Mouse (Mus musculus) heart, adult 2 months (tissue): Measurements from ENCODE around the gene Sorl1. TPM values are rescaled to one million over a fixed set of nuclear protein-coding genes. Genes with fewer than 3 reads are reported as not detected.

Source experiments
- DNase-seq, 2 experiments: peaks; one replicate each; pipeline ENCODE4 v3.0.0; 2021
- H3K27ac ChIP-seq: fragments of 200-600 bp; 2 replicates; pipeline ENCODE4 v1.8.1; 2022
- H3K27me3 ChIP-seq: fragments of 200-500 bp; 2 replicates; pipeline ENCODE4 v1.6.1; 2012; ENCODE audit warnings: mild to moderate bottlenecking, low read length, inconsistent platforms, mixed read lengths; ENCODE audit not compliant: control insufficient read depth, insufficient read depth
- H3K36me3 ChIP-seq: fragments of 200-500 bp; 2 replicates; pipeline ENCODE4 v1.6.1; 2012; ENCODE audit warnings: low read length, inconsistent platforms; ENCODE audit not compliant: control insufficient read depth, insufficient read depth
- H3K4me1 ChIP-seq: fragments of 200-500 bp; 2 replicates; pipeline ENCODE4 v1.6.1; 2011; ENCODE audit warnings: low read length; ENCODE audit not compliant: control insufficient read depth, insufficient read depth
- H3K4me3 ChIP-seq: fragments of 200-600 bp; 2 replicates; pipeline ENCODE4 v1.8.1; 2022
- H3K79me2 ChIP-seq: fragments of 200-500 bp; replicated peaks from 2 replicates; pipeline ENCODE4 v1.6.1; 2012; ENCODE audit warnings: mild to moderate bottlenecking, inconsistent platforms, low read length, moderate library complexity, mixed read lengths; ENCODE audit not compliant: control insufficient read depth, insufficient read depth
- H3K9ac ChIP-seq: fragments of 200-500 bp; 2 replicates; pipeline ENCODE4 v1.6.1; 2012; ENCODE audit warnings: low read depth, mild to moderate bottlenecking, control low read depth, inconsistent platforms, low read length, mixed read lengths
- CTCF ChIP-seq: fragments of 200-600 bp; IDR thresholded peaks from 2 replicates; pipeline ENCODE4 v1.8.1; 2022; ENCODE audit warnings: antibody characterized with exemption, mild to moderate bottlenecking, moderate library complexity
- EP300 ChIP-seq: fragments of 200-500 bp; IDR thresholded peaks from 2 replicates; pipeline ENCODE4 v1.6.1; 2011; ENCODE audit warnings: low read depth, low read length, control low read depth; ENCODE audit not compliant: insufficient read depth
- POLR2A ChIP-seq: fragments of 200-500 bp; IDR thresholded peaks from 2 replicates; pipeline ENCODE4 v1.6.1; 2011; ENCODE audit warnings: mild to moderate bottlenecking, low read depth, low read length, control low read depth; ENCODE audit not compliant: insufficient read depth
- WGBS: fragments of 180-500 bp; shearing (Covaris S2); methylation state at CpG from one replicate; pipeline ENCODE4 v1.1.7; 2018; 5-methylcytosine and 5-hydroxymethylcytosine counted together
- intact Hi-C: fragments of 180-260 bp; cut with DNase I; formaldehyde crosslinking; loops from one replicate; pipeline ENCODE4 v1.15.1; 2025
- polyA plus RNA-seq: library from polyadenylated mRNA; depleted of rRNA; stranded (reverse); fragments of >200 nt; gene quantifications from 2 replicates; pipeline ENCODE4 v1.2.3, GENCODE M21; 2012
- total RNA-seq, 2 experiments: library from RNA; stranded (reverse); gene quantifications; 2 replicates each; pipeline ENCODE4 v1.2.3; 2021

Gene Sorl1
- total and polyA plus RNA-seq, 3 experiments, result 13.4 to 16.0 (median 14.1) TPM

DNA sequence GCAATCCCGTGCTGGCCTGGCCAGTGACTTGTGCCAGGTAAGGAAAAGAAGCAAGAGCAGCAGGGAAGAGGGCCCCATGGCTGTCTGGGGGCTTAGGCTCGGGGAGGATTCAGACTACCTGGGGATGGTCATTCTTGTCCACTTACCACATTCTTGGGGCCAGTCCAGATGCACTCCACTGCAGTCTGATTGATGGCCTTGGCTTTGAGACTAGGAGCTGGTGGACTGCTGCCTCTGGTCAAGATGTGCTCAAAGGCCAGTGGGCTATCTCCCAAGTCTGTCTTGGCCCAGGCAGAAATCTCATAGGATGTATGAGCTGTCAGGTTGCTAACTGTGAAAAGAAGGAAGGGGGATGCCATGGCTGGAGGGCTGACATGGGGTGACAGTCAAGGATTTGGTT lies 141.3 kb downstream of the Sorl1 start:
- WGBS, result 78% methylated on average over 2 of the region's 2 CpGs
- intact Hi-C loops, result no loop called here

DNA sequence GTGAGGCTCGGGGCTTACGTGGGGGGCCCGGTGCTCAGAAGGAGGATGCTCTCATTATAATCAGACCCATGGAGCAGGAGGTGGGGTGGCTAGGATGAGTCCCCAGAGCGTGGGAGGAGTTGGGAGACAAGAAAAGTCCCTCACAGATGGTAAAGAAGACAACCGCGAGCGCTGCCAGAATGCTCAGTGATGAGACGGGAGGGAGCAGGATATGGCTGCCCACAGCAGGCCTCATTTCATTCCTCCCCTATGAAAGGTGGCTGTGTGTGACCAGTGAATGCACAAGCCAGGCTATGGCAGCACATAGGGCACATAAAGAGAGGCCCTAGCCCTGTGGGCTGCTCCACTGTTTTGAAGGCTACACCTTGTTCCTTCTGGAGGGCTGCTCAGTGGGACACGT lies 142.1 kb downstream of the Sorl1 start:
- Histone ChIP-seq H3K27ac (no peak overlapping the region), H3K4me1 (no peaks in the 10 kb centered on the region), H3K36me3 (no peaks in the 10 kb centered on the region), H3K79me2 (no peaks in the 10 kb centered on the region), H3K9ac (no peak overlapping the region), H3K4me3 (no peak overlapping the region), H3K27me3 (no peaks in the 10 kb centered on the region)
- no peak for DNase-seq
- intact Hi-C loops, result no loop called here
- 85% methylated on average over 9 of the region's 9 CpGs for WGBS
- no peak for TF ChIP-seq POLR2A

More for the DNA sequence above, 141.3 kb downstream of the Sorl1 start:
- no peaks in the 10 kb centered on the region for H3K36me3 ChIP-seq
- no peak for TF ChIP-seq POLR2A
- TF ChIP-seq EP300, result no peak
- no peak for TF ChIP-seq CTCF
- DNase-seq, result no peak
- H3K9ac ChIP-seq, result no peak overlapping the region
- no peak overlapping the region for H3K27ac ChIP-seq
- H3K27me3 ChIP-seq, result no peaks in the 10 kb centered on the region
- H3K4me1 ChIP-seq, result no peaks in the 10 kb centered on the region
- H3K4me3 ChIP-seq, result no peak overlapping the region
- no peaks in the 10 kb centered on the region for H3K79me2 ChIP-seq

DNA sequence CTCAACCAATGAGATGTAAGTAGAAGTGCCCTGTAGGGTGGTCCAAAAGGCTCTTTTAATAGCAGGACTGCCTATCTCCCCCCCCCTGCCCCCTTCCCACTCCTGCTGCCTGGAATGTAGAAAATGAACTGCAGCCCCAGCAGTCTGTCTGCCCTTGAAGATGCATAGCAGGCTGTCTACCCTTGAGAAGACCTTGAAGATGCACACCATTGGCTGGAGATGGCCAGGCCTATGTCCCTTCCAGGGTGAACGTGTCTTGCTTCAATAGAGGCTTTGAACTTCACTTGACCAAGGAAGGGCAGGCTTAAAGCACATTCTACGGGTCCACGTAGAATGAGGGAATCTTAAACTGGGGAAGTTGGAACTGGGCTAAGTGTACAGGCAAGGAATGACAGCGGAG lies 142.8 kb downstream of the Sorl1 start:
- H3K27ac ChIP-seq, result no peak overlapping the region

DNA sequence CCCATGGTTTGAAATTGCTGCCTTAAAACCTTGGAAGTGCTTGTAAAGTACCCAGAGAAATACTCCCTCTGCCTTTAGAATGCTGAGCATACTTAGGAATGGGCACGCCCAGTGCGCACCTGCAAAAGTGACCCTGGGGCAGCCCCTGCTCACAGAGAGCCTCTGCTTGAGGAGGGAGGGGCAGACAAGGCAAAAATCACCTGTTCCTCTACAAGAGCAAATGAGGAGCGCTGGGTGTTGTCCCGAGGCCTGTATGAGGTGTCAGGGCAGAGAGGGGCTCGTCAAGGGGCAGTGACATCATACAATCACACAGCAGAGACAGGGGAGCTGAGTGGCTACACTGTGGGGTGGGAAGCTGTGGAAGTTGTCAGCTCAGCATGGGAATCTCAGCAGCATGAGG lies 143.3 kb downstream of the Sorl1 start:
- TF ChIP-seq EP300 (no peak), POLR2A (no peak), CTCF (no peak)
- no peak for DNase-seq
- no peaks in the 10 kb centered on the region for H3K79me2 ChIP-seq
- 87% methylated on average over 5 of the region's 5 CpGs for WGBS
- no peak overlapping the region for H3K9ac ChIP-seq
- H3K27ac ChIP-seq, result no peak overlapping the region
- H3K27me3 ChIP-seq, result no peaks in the 10 kb centered on the region
- no peak overlapping the region for H3K4me3 ChIP-seq
- intact Hi-C loops, result no loop called here
- H3K4me1 ChIP-seq, result no peaks in the 10 kb centered on the region
- H3K36me3 ChIP-seq, result no peaks in the 10 kb centered on the region

More for the DNA sequence above, 142.8 kb downstream of the Sorl1 start:
- intact Hi-C loops, result no loop called here
- no peaks in the 10 kb centered on the region for H3K36me3 ChIP-seq
- no peaks in the 10 kb centered on the region for H3K79me2 ChIP-seq
- no peaks in the 10 kb centered on the region for H3K27me3 ChIP-seq
- DNase-seq, result no peak
- H3K4me1 ChIP-seq, result no peaks in the 10 kb centered on the region
- WGBS, result 80% methylated on average over 4 of the region's 4 CpGs
- no peak overlapping the region for H3K9ac ChIP-seq
- TF ChIP-seq POLR2A (no peak), CTCF (no peak), EP300 (no peak)
- H3K4me3 ChIP-seq, result no peak overlapping the region

DNA sequence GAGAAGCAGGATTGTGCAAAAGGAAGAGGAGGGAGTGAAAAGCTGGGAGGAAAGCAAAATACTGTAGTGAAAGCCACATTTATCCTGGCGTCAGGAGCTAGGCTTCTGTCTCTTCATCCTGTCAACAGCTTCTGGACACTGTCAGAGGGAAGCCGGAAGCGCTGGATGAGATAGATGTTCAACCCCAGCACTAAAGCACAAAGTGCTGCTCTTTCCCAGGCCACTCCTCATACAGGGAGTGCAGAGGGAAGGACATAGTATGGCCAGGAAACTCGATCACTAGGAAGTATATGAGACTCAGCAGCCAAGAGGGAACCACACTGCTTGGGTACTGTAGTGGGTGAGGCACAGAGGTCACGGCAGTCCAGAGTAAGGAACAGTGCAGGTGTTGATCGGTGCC lies 145.7 kb downstream of the Sorl1 start:
- 27% methylated on average over 6 of the region's 6 CpGs for WGBS
- H3K36me3 ChIP-seq, result no peaks in the 10 kb centered on the region
- TF ChIP-seq CTCF (no peak), EP300 (no peak), POLR2A (no peak)
- H3K9ac ChIP-seq, result no peak overlapping the region
- H3K27me3 ChIP-seq, result no peaks in the 10 kb centered on the region
- no peaks in the 10 kb centered on the region for H3K4me1 ChIP-seq
- no peaks in the 10 kb centered on the region for H3K79me2 ChIP-seq
- H3K27ac ChIP-seq, result no peak overlapping the region
- no peak overlapping the region for H3K4me3 ChIP-seq
- DNase-seq, result no peak
- intact Hi-C loops, result no loop called here

DNA sequence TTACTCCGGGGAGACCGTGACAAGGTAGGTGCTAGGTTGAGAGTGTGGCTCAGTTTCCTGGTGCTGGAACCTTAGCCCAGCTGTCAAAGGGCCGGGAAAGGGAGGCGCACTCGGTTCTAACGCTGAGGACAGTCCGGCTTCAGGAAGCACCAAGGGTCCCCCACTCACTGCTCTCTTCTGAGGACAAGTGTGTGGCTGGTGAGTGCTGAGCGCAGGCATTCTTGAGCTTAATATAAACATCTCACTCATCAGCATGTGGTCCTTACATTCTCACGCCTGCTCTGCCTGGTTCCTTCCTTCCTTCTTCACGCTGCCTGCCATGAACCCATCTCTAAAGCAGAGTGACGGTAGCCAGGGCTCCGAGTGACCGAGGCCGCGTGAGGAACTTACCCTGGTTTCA lies 148.1 kb downstream of the Sorl1 start:
- Histone ChIP-seq H3K27ac (no peak overlapping the region), H3K9ac (no peak overlapping the region), H3K79me2 (no peaks in the 10 kb centered on the region), H3K36me3 (no peaks in the 10 kb centered on the region), H3K4me3 (no peak overlapping the region), H3K27me3 (no peaks in the 10 kb centered on the region), H3K4me1 (no peaks in the 10 kb centered on the region)
- WGBS, result 80% methylated on average over 15 of the region's 15 CpGs
- TF ChIP-seq POLR2A (no peak), CTCF (no peak), EP300 (no peak)
- intact Hi-C loops, result no loop called here
- DNase-seq, result no peak
